Mouse (Mus musculus) cerebellum, adult 11-12 months (tissue): ENCODE measurements around the gene Tmem222.
A peak's percentile ranks its signal among the peaks of the same experiment; 100 is the strongest.

ENCODE experiments used
- DNase-seq: peaks from one replicate; pipeline ENCODE4 v3.0.0; 2022

Tmem222 gene

DNA sequence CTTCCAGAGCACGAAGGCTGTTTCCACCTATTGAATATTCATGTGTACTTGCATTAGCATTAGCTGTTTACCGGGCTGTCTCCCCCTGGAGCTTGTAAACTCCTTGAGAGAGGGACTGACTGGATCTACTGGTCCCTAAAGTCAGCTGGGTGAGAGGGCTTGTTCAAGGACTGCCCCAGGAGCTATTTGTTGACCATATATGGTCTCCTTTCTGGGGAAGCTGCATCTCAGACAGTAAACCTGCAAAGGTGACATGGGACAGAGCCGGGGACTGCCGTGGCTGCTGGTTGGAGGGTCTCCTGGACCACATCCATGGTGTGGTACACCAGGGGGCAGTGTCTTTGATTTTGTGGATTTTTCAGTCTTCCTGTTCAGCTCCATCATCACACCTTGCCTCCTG, 5.1 kb upstream of the Tmem222 start:
- DNase-seq, result no peak

- peak; percentile 40 for DNase-seq
Observed at GRCm38 (mm10) chr4:133281951-133282481, 4.4 kb upstream of the Tmem222 start.

GRCm38 (mm10) chr4:133281513-133281912, 3.9 kb upstream of the Tmem222 start:
- no peak for DNase-seq

- DNase-seq, result no peak
Observed at GRCm38 (mm10) chr4:133278482-133278881, 890 bp upstream of the Tmem222 start.

DNA sequence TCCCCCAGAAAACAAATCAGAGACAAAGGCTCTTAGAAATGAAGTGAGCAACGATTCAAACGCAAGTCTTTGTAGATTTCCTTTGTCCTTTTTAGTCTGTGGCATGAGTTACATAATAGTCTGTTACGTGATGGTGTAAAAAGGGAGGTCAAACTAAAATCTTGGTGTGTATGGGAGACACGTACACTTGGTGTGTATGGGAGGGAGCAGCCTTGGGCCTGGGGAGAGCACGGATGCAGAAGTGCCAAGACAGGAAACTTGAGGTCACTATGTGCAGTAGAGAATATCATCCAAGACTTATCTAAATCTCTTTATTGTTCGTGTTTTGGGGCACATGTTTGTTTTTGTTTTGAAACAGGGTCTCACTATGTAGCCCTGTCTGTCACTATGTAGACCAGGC, 475 bp upstream of the Tmem222 start:
- DNase-seq, result no peak

GRCm38 (mm10) chr4:133270929-133271328, 6.7 kb downstream of the Tmem222 start:
- no peak for DNase-seq

GRCm38 (mm10) chr4:133269596-133269995, 8.0 kb downstream of the Tmem222 start:
- DNase-seq, result no peak

DNA sequence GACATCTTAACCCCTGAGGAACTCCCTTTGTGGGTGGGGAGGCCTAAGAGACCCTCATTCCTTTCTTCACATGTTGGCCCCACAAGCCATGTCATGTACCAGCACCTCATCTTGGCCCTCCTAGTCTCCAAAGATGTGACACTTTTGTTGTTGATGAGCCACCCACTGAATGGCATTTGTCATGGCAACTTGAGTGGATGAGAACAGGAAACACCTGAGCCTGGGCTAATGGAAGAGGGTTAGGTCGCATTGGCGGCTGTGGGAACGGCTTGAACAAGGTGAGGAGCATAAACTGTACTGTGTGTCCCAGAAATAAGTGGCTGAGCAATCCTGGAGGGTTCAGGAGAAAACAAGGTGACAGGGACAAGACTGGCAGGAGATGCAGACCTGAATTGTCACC, 8.7 kb downstream of the Tmem222 start:
- DNase-seq, result no peak

DNA sequence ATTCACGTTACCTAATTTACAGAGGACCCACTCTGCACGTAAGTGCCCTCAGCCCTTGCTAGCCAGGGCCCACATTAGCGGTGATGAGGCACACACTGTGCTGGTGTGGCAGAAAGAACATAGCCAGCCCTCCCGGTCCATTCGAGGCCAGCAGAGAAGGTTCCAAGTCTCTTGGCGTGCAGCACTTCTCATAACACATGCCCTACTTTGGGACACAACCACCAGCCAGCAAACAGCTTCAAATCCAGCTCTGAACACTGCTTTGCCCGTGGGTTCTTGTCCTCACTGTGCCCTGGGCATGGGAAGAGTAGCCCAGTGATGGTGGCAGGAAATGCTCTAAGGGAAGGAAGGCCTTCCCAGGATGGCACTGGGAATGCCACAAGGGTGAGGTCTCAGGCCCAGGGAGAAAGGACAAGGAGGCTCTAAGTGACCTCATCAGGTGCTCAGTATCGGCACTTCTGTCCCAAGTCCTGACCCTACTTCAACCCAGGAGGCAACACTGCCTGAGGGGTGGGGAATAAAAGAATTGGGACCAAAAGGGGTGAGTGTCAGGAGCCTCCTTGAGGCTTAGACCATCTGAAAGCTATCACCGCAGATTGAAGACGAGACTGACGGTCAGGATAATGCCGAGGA, 11.2 kb downstream of the Tmem222 start:
- DNase-seq, result no peak

DNA sequence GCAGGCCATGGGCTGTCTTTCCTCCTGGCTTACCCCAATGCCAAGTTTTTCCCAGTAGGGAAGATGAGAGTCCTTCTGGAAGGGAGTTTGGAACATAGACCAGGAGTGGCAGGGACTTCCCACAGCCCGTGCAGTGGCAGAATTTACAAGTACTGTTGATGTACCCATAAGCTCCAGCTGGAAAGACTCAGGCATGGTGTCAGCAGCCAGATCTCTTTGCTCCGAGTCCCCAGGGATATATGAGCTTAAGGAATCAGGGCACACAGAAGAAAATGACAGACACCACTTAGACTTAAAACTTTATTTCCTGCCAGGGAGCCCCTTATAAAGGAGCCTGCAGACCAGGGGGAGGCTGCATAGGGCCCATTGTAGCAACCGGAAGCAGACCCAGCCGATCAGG, 11.8 kb downstream of the Tmem222 start:
- no peak for DNase-seq

GRCm38 (mm10) chr4:133265297-133265696, 12.3 kb downstream of the Tmem222 start:
- DNase-seq, result no peak

DNA sequence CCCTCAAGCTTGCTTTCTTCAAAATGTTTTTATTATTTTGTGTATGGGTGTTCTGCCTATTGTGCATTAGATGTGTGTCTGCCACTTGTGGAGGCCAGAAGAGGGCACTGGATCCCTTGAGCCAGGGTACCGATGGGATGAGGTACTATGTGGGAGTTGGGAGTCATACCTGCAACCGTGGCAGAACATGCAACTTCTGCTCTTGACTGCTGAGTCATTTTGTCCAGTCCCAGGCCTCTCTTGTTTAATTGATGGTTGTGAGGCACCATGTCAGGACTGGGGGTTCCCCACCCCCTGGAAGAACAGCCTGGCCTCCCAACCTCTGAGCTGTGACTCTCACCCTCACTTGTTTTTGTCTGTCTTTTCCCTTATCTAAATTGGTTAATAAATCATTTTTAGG, 13.0 kb downstream of the Tmem222 start:
- DNase-seq, result no peak

DNA sequence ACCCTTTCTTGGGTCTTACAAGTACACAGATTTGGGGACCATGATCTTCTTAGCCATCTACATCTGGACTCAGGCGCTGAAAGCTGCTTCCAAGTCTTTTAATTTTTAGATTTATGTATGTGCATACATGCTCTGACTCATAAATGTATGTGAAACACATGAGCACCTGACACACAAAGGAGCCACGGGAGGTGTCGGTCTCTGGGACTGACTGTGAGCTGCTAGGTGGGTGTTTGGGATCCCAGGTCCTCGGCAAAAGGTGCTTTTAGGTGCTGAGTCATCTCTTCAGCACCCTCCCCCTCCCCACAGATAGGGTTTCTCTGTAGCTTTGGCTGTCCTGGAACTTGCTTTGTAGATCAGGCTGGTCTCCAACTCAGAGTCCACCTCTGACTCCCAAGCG, 13.8 kb downstream of the Tmem222 start:
- DNase-seq, result no peak

GRCm38 (mm10) chr4:133262882-133263281, 14.7 kb downstream of the Tmem222 start, which contains the start of gene Sytl1:
TSS of gene Sytl1 (minus strand) at chr4:133263113.
- no peak for DNase-seq

DNA sequence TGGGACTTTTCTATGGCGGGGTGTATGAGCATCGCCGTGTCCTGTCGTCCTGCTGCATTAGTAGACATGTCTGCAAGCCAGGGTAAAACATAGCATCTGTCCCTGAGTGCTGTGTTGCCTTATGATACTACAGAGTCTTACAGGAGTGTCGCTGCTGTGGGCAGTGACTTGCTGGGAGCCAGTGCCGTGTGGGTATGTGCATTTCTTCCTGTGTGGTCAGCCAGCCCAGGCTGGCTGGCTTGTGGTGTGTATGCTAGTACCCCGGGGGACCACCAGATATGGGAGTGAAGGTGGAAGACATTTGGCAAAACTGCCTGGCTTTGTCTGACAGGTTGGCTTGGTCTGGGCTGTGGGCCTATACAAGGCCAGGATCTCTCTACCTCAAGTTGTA, 15.2 kb downstream of the Tmem222 start:
- DNase-seq, result no peak

GRCm38 (mm10) chr4:133261641-133262374, 15.8 kb downstream of the Tmem222 start:
- no peak for DNase-seq

GRCm38 (mm10) chr4:133257798-133258408, 19.7 kb downstream of the Tmem222 start:
- no peak for DNase-seq

DNA sequence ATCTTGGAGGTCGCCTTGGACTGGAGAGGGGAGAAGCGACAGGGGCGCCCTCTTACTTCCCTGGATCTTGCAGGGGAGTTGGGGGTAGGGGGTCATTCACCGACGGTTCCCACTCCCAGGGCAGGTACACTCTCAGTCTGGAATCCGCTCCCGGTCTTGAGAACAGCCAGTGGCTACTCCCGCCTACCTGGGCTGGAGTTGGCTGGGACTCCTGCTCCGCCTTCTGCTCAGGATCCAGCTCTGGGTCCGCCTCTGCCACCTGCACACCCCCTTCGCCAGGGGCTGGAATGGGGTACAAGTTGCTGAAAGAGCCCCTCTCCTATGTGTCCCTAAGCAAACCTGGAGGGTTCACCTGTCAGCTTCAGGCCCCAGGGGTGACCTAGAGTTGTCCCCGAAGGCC, 20.4 kb downstream of the Tmem222 start:
- DNase-seq, result no peak

DNA sequence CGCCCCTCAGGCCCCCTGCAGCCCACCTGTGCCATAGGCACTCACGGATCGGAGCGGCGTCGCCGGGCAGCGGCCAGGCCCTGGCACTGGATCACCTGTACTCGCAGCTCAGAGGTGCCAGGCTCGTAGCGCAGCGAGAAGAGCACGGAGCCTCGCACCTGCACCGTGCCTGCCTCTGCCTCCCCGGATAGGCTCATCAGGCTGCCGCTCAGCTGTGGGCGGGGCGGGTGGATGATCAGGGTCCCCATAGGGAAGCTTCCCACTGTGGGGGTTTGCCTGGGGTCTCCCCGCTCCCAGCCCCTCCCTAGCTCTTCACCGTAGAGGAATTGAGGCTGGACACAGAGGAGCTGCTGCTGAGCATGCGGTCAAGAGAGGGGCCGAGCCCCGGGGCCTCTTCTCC, 20.8 kb downstream of the Tmem222 start:
- DNase-seq, result no peak

GRCm38 (mm10) chr4:133255392-133255791, 22.2 kb downstream of the Tmem222 start:
- no peak for DNase-seq

- no peak for DNase-seq
Observed at GRCm38 (mm10) chr4:133253412-133253811, 24.2 kb downstream of the Tmem222 start.

GRCm38 (mm10) chr4:133252089-133252488, 25.5 kb downstream of the Tmem222 start:
- DNase-seq, result no peak

- DNase-seq, result no peak
Observed at GRCm38 (mm10) chr4:133251214-133251613, 26.4 kb downstream of the Tmem222 start.

GRCm38 (mm10) chr4:133250609-133251008, 27.0 kb downstream of the Tmem222 start:
- DNase-seq, result peak; percentile 84
